Mouse (Mus musculus) myocyte (in vitro differentiated cells): ENCODE measurements around the gene Dnaaf3.

Source experiments
- CEBPB ChIP-seq: IDR thresholded peaks from 2 replicates; pipeline ENCODE4 v1.6.1; 2011; ENCODE audit warnings: mild to moderate bottlenecking, moderate library complexity; ENCODE audit not compliant: poor library complexity, insufficient read depth, severe bottlenecking
- E2F4 ChIP-seq: IDR thresholded peaks from one replicate; pipeline ENCODE4 v1.6.1; 2011; ENCODE audit warnings: mild to moderate bottlenecking, control low read depth, moderate library complexity; ENCODE audit not compliant: insufficient read depth
- MAX ChIP-seq: IDR thresholded peaks from one replicate; pipeline ENCODE4 v1.6.1; 2011; ENCODE audit warnings: low read depth, mild to moderate bottlenecking, control low read depth
- MYOD1 ChIP-seq, 3 experiments: IDR thresholded peaks; one replicate each; pipeline ENCODE4 v1.6.1; 2011; ENCODE audit warnings: control low read depth in 2 of 3, low read depth in 2 of 3, mild to moderate bottlenecking in 2 of 3, moderate library complexity in 1 of 3; ENCODE audit not compliant: insufficient read length in 2 of 3, control insufficient read depth in 1 of 3
- MYOG ChIP-seq, 3 experiments: IDR thresholded peaks; one replicate each; pipeline ENCODE4 v1.6.1; 2011; ENCODE audit warnings: control low read depth in 2 of 3, low read depth in 2 of 3, mild to moderate bottlenecking in 2 of 3; ENCODE audit not compliant: insufficient read length in 2 of 3, control insufficient read depth in 1 of 3, insufficient read depth in 1 of 3
- POLR2A ChIP-seq: IDR thresholded peaks from one replicate; pipeline ENCODE4 v1.6.1; 2011; ENCODE audit warnings: low read depth, mild to moderate bottlenecking, control low read depth, moderate library complexity; ENCODE audit not compliant: insufficient read length
- POLR2AphosphoS2 ChIP-seq: IDR thresholded peaks from one replicate; pipeline ENCODE4 v1.6.1; 2011; ENCODE audit warnings: low read depth, control low read depth; ENCODE audit not compliant: insufficient read length
- REST ChIP-seq: IDR thresholded peaks from one replicate; pipeline ENCODE4 v1.6.1; 2011; ENCODE audit warnings: mild to moderate bottlenecking, control low read depth, moderate library complexity; ENCODE audit not compliant: insufficient read depth, insufficient read length
- SRF ChIP-seq: IDR thresholded peaks from one replicate; pipeline ENCODE4 v1.6.1; 2011; ENCODE audit warnings: low read depth; ENCODE audit not compliant: control insufficient read depth, insufficient read length
- TCF12 ChIP-seq: IDR thresholded peaks from one replicate; pipeline ENCODE4 v1.6.1; 2011; ENCODE audit warnings: mild to moderate bottlenecking, control low read depth; ENCODE audit not compliant: poor library complexity, insufficient read depth, severe bottlenecking
- TCF3 ChIP-seq: IDR thresholded peaks from one replicate; pipeline ENCODE4 v1.6.1; 2011; ENCODE audit warnings: low read depth, control low read depth; ENCODE audit not compliant: insufficient read length
- USF1 ChIP-seq: IDR thresholded peaks from one replicate; pipeline ENCODE4 v1.6.1; 2011; ENCODE audit warnings: low read depth, mild to moderate bottlenecking, control low read depth, moderate library complexity

DNA sequence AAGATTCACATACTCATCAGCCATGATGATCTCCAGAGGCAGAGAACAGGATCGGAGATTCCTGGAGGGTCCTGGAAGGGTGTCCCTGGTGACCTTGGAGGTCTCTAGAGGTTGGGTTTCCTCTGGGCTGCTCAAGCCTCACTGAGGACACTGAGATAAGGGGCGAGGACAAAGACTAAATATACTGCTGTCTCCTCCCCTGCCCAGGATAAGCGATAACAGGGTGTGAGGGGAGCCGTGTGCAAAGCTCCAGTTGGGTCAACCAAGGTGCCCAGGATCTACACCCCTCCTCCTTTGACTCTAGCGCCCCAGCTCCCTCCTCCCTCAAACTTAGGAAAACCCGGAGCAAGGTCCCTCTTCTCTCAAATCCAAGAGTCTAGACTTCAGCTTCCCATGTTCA, 10.0 kb downstream of the Dnaaf3 start:
- TF ChIP-seq E2F4 (no peak), POLR2A (no peak), MAX (no peak), TCF12 (no peak), USF1 (no peak), SRF (no peak), CEBPB (no peak), MYOG (IDR thresholded peaks at IDR 0.05; ENCODE audit: control insufficient read depth in 1 of 3, insufficient read depth in 1 of 3, insufficient read length in 2 of 3, low read depth in 2 of 3) (no peak), POLR2AphosphoS2 (no peak), TCF3 (no peak), MYOD1 (IDR thresholded peaks at IDR 0.05; ENCODE audit: control insufficient read depth in 1 of 3, insufficient read length in 2 of 3, low read depth in 2 of 3) (no peak), REST (no peak)
